Mouse (Mus musculus): ENCODE measurements around the gene Acot13. TPM values are rescaled to one million over a fixed set of nuclear protein-coding genes. Genes with fewer than 3 reads are reported as not detected.
A peak's percentile ranks its signal among the peaks of the same experiment; 100 is the strongest.
"Not testable (repeated sequence)": the region's sequence is repeated elsewhere in the genome, so short reads cannot be mapped to it uniquely, and the experiment has no call there.

Acot13 gene
- polyA plus RNA-seq, 1 experiment from 2014 or later, result 45.6 TPM

DNA sequence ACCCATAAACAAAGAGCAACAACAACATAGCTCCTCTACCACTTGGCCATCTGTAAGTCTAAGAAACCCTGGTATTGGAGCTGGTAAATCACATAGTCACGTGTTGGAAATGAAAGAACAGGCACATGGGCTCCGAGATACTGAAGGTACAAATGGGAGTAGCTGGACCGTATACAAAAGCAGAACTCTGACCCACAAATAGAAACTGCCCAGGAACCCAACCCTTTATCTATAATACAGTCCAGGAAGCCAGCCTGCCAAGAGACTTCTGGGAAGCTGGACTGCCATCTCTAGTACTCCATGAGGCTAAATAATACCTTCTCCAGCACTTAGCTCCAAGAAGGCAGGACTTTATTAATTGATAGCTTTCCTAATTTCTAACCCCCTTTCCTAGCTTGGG lies 21.2 kb upstream of the Acot13 start:
- Histone ChIP-seq H3K27ac (no peak overlapping the region), H3K36me3 (0 out of 2 replicates have a peak, but pooled peaks cover 2% of the 10 kb centered on the region), H3K27me3 (no peaks in the 10 kb centered on the region), H3K4me1 (replicated peaks) (no peaks in the 10 kb centered on the region), H3K9ac (replicated peaks) (no peak overlapping the region), H3K4me2 (replicated peaks) (no peak overlapping the region), H3K9me3 (no peaks in the 10 kb centered on the region), H3K4me3 (replicated peaks) (no peak overlapping the region)
- ATAC-seq, result no peak
- 79% methylated on average over 3 of the region's 3 CpGs for WGBS

DNA sequence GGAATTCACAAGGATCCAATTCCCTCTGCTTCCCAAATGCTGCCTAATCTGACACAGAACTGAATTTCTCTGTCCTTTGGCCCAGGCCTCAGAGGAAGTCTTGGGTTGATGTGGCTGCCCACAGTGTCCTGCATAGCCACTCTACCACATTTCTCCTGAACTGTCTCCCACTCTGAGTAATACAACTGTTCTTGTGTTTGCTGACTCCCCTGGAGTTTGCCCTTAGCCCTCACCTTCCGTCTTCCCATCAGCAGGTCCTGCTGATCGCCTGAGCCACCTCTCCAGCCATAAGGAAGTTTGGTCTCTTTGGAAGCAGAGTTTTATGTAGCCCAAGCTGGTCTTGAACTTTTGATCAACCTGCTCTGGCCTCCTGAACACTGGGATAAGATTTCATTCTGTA lies 20.6 kb upstream of the Acot13 start:
- Histone ChIP-seq H3K9ac (replicated peaks) (no peak overlapping the region), H3K27ac (no peak overlapping the region), H3K9me3 (no peaks in the 10 kb centered on the region), H3K36me3 (no peaks in the 10 kb centered on the region), H3K4me1 (replicated peaks) (no peaks in the 10 kb centered on the region), H3K27me3 (no peaks in the 10 kb centered on the region), H3K4me2 (replicated peaks) (no peak overlapping the region), H3K4me3 (replicated peaks) (no peak overlapping the region)
- 91% methylated on average over 2 of the region's 2 CpGs for WGBS
- ATAC-seq, result no peak

DNA sequence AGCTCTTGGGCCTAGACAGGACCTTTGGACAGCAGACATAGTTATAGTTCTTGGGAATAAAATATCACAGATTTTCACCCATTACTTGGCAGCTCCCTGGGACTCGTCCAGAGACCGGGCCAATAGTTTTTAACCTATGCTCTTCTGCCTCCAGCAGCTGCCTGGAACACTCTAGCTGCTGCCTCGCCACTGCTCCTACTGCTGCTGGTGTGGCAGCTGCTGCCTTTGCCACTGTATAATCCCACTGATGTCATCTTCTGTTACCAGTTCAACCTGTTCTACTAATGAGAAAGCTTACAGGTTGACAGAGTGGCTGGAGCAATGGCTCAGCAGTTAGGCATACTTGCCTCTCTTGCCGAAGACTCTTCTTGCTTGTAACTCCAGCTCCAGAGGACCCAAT lies 18.0 kb upstream of the Acot13 start:
- no peak for ATAC-seq

DNA sequence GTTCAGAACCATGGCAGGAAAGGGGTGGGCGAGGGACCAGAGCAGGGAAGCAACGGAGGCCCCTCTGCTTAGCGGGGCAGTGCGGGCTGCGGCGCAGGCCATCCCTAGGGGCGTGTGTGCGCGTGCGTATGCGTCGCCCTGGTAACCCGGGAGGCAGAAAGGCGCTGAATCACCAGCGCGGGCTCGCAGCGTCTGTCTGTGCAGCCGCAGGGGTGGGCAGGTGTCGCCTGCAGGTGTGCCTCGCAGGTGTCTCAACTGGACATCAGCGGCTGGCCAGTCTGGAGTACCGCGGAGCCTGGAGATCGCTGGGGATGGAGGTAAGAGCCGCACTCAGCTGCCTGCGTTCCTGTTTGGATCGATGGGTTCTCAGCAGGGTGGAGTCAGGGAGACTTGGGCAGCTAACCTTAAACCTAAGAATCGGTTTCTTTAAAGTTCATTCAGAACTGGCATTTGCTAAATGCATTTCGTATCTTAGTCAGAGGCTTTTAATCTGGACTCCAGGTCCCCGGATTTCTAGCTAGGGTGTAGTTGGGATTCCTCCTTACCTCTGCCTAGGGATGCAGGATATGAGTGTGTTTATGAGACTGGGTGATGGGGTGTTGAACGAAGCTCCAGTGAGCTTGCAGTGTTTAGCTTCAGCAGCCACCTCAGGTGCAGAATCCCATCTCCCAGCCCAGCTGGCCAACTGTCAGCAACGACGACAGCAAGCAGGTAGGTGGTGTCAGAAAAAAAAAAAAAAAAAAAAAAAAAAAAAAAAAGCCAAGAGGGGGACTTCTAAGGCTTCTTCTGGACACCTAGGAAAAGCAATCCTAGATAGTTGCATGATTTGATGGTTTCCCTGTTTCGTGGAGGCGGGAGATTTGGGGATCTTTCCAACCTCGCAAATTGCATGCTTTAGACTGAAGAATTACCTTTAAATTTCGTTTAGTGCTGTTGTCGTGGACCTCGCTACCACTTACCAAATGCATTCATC lies 13.9 kb upstream of the Acot13 start, which contains the start of gene D130043K22Rik:
TSS of gene D130043K22Rik (plus strand) at position 153 of the 973 bp plus-strand sequence.
- Histone ChIP-seq H3K9ac (replicated peaks) (peak within 1 kb of the TSS; percentile 67), H3K4me2 (replicated peaks) (peak within 1 kb of the TSS; percentile 86), H3K36me3 (peaks cover 5% of the 10 kb centered on the region; the same call in 1 of the 2 replicates), H3K4me1 (replicated peaks) (peaks cover 18% of the 10 kb centered on the region), H3K9me3 (no peaks in the 10 kb centered on the region), H3K4me3 (replicated peaks) (peak within 1 kb of the TSS; percentile 59), H3K27ac (peak within 1 kb of the TSS; percentile 44; the same call in 1 of the 2 replicates), H3K27me3 (no peaks in the 10 kb centered on the region)
- peak; percentile 98 for ATAC-seq
- WGBS, result 9% methylated on average over 40 of the region's 40 CpGs

More for the DNA sequence above, 18.0 kb upstream of the Acot13 start:
- no peak overlapping the region for H3K27ac ChIP-seq
- no peaks in the 10 kb centered on the region for H3K27me3 ChIP-seq
- H3K9me3 ChIP-seq, result no peaks in the 10 kb centered on the region
- H3K36me3 ChIP-seq, result no peaks in the 10 kb centered on the region
- H3K4me1 ChIP-seq (replicated peaks), result peaks cover 18% of the 10 kb centered on the region
- no peak overlapping the region for H3K4me2 ChIP-seq (replicated peaks)
- no peak overlapping the region for H3K4me3 ChIP-seq (replicated peaks)
- no peak overlapping the region for H3K9ac ChIP-seq (replicated peaks)
- WGBS, result 90% methylated on average over 4 of the region's 4 CpGs

DNA sequence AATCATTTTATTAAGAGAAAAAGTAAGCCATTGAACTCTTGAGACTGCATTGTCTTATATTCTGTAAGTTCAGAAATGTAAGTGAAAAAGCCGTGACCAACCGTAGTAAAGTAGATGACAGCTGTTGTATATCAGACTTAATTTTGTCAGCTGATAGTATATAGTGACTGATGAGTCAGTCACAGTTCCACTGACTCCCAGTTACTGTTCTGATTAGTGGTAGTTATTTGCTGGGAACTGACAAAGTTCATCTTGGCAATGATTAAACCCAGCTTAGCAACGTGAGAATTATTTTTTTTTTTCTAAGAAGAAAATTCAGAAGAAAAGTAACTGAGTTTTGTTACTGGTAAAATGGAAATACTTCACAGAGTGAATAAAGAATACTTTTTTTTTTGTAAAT lies 10.4 kb upstream of the Acot13 start:
- Histone ChIP-seq H3K9ac (replicated peaks) (no peak overlapping the region), H3K27ac (no peak overlapping the region), H3K9me3 (no peaks in the 10 kb centered on the region), H3K27me3 (no peaks in the 10 kb centered on the region), H3K4me2 (replicated peaks) (no peak overlapping the region), H3K4me3 (replicated peaks) (no peak overlapping the region), H3K4me1 (replicated peaks) (peaks cover 18% of the 10 kb centered on the region), H3K36me3 (peaks cover 16% of the 10 kb centered on the region)
- no peak for ATAC-seq
- WGBS, result 97% methylated on average over 3 of the region's 3 CpGs

DNA sequence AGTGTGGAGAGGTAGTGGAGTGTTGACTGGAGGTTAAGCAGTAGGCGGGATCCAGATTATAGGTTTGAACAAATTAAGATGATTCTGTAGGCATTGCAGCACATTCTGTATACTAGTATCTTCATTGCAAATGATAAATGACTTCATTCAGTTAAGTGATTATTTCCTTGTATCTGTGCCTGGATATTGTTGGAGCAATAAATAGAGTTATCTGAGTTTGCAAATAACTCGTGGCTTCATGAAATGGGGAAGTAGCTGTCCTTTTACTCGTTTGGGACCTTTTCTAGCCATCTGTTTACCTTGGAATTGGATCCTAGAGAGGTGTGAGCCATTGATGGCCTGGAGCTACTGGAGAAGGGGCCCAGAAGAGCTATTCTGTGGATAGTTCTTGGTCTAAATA lies 8.5 kb upstream of the Acot13 start:
- H3K4me2 ChIP-seq (replicated peaks), result no peak overlapping the region
- no peak overlapping the region for H3K27ac ChIP-seq
- no peak overlapping the region for H3K9ac ChIP-seq (replicated peaks)
- no peak for ATAC-seq
- 86% methylated on average over 3 of the region's 3 CpGs for WGBS
- H3K36me3 ChIP-seq, result peaks cover 16% of the 10 kb centered on the region
- H3K27me3 ChIP-seq, result no peaks in the 10 kb centered on the region
- no peak overlapping the region for H3K4me3 ChIP-seq (replicated peaks)
- peaks cover 8% of the 10 kb centered on the region for H3K4me1 ChIP-seq (replicated peaks)
- H3K9me3 ChIP-seq, result no peaks in the 10 kb centered on the region

DNA sequence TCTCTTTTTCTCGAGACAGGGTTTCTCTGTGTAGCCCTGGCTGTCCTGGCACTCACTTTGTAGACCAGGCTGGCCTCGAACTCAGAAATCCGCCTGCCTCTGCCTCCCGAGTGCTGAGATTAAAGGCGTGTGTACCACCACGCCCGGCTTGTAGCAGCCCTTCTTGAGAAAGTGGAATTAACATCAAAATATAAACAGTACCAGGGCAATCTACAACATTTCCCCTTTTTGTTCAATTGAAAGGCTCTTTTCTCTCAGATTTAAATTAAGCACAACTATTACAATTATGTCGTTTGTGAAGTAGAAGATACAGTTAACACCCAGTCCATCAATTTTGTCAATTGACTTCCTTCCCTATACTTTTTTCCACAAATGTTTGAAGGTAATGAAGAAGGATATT lies 6.4 kb upstream of the Acot13 start:
- not testable (repeated sequence) for H3K27me3 ChIP-seq; H3K4me2 ChIP-seq (replicated peaks); H3K4me3 ChIP-seq (replicated peaks)

DNA sequence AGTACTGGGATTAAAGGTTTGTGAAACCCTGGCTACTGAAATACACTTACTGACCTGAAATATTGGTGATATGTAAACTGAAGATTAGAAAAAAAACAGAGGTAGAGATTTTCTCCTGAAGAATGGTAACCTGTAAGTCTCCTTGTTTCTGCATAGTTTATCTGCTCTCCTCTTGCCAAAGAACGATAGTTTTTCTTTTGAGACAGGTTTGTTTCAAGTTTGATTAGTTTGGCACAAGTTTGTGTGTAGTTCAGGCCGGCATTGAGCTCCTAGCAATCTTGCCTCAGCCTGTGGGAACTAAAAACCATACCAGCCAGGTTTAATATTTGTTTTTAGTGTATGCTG lies 1.4 kb upstream of the Acot13 start:
- Histone ChIP-seq H3K4me1 (replicated peaks) (peaks cover 35% of the 10 kb centered on the region), H3K9me3 (no peaks in the 10 kb centered on the region), H3K36me3 (0 out of 2 replicates have a peak, but pooled peaks cover 4% of the 10 kb centered on the region), H3K27me3 (no peaks in the 10 kb centered on the region), H3K4me3 (replicated peaks) (peak overlapping the region; percentile 89), H3K27ac (no peak overlapping the region), H3K9ac (replicated peaks) (peak overlapping the region; percentile 91), H3K4me2 (replicated peaks) (peak overlapping the region; percentile 71)
- ATAC-seq, result no peak
- 68% methylated on average over 2 of the region's 2 CpGs for whole genome bisulfite sequencing

More for the DNA sequence above, 6.4 kb upstream of the Acot13 start:
- Histone ChIP-seq H3K36me3 (peaks cover 16% of the 10 kb centered on the region), H3K4me1 (replicated peaks) (peaks cover 22% of the 10 kb centered on the region)
- H3K9me3 ChIP-seq; H3K27ac ChIP-seq; H3K9ac ChIP-seq (replicated peaks); ATAC-seq: not testable (repeated sequence)
- 91% methylated on average over 8 of the region's 8 CpGs for WGBS

DNA sequence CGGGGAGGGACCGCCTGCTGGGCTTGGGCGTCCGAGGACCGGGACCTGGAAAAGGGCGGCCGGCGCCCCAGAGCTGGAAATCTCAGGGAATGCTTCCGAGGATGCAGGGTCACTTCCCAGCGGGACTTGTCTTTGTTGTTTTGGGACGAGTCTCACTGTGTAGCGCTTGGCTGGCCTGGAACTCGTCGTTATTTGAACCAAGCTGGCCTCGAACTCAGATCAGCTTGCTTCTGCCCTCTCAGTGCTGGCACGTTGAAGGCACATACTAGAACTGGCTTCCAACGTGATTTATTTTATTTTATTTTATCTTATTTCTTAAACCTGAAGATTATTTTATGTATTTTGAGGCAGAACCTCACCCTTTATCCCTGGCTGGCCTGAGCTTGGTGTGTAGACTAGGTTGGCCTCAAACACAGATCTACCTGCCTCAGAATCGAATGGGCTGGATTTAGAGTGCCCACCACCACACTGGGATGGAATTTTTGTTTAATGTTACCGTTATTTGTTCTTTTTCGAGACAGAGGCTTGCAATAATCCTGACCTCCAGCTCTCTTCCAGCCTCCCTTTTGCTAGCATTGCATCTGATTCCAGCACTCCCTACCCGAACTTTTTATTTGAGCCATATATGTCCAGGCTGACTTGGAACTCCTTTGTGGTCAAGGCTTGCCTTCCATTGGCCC lies 931 bp upstream of the Acot13 start:
- H3K9me3 ChIP-seq, result no peaks in the 10 kb centered on the region
- H3K4me3 ChIP-seq (replicated peaks), result peak overlapping the region; percentile 89
- ATAC-seq, result peak; percentile 25; the same call in 1 of the 2 replicates
- WGBS, result 5% methylated on average over 21 of the region's 21 CpGs
- peaks cover 35% of the 10 kb centered on the region for H3K4me1 ChIP-seq (replicated peaks)
- H3K4me2 ChIP-seq (replicated peaks), result peak overlapping the region; percentile 71
- peak overlapping the region; percentile 92 for H3K27ac ChIP-seq
- H3K27me3 ChIP-seq, result no peaks in the 10 kb centered on the region
- H3K9ac ChIP-seq (replicated peaks), result peak overlapping the region; percentile 91
- H3K36me3 ChIP-seq, result 0 out of 2 replicates have a peak, but pooled peaks cover 2% of the 10 kb centered on the region

DNA sequence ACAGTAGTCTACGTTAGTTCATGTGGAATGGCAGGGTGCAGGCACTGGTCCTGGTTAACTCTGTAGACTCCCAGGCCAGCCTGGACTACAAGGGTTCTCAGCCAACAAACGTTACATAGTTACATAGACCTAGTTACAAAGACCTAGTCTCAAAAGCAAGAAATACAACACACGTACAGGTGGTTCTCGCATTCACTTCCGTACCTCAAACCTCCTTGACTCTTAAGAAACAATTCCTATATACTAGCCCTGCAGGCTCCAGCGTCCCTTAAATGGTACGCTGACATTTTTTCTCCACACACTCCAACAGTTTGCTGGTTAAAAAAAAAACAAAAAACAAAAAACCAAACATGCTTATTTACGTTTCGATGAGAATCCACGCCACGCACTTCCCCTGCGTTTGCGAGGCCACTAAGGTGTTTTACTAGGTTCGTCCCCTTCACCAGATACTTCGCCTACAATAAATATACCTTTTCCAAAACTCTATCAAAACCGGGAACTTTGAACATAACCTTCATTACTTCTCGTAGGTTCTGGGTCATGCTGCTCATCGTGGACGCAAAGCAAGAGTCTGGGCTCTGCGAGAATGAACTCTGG lies 486 bp downstream of the Acot13 start:
- H3K27ac ChIP-seq, result peak overlapping the region; percentile 25; the same call in 1 of the 2 replicates
- H3K9ac ChIP-seq (replicated peaks), result peak overlapping the region; percentile 91
- no peaks in the 10 kb centered on the region for H3K36me3 ChIP-seq
- H3K4me2 ChIP-seq (replicated peaks), result peak overlapping the region; percentile 71
- H3K9me3 ChIP-seq, result no peaks in the 10 kb centered on the region
- 4% methylated on average over 20 of the region's 20 CpGs for WGBS
- peak overlapping the region; percentile 89 for H3K4me3 ChIP-seq (replicated peaks)
- no peaks in the 10 kb centered on the region for H3K27me3 ChIP-seq
- ATAC-seq, result no peak
- H3K4me1 ChIP-seq (replicated peaks), result peaks cover 35% of the 10 kb centered on the region

DNA sequence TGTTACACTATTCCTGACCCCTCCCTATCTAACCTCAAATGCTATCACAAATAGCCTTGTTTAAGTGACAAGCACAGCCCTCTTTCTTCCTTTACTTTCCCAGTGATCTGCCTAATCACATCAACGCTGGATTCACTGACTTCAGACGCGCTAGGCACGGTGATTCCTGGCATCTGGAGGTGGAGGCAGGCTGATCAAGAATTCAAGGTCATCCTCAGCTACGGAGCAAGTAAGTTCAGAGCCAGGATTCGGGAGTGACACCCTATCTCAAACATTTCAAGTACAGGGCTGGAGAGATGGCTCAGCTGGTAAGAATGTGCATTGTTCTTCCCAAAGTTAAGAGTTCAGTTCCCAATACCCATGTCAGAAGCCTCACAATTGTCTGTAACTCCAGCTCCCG lies 5.2 kb downstream of the Acot13 start:
- Histone ChIP-seq H3K27ac (no peak overlapping the region), H3K4me3 (replicated peaks) (no peak overlapping the region), H3K4me2 (replicated peaks) (no peak overlapping the region), H3K9ac (replicated peaks) (no peak overlapping the region), H3K27me3 (no peaks in the 10 kb centered on the region), H3K36me3 (no peaks in the 10 kb centered on the region), H3K4me1 (replicated peaks) (peaks cover 5% of the 10 kb centered on the region; the same call in 1 of the 2 replicates), H3K9me3 (no peaks in the 10 kb centered on the region)
- ATAC-seq, result no peak
- WGBS, result 83% methylated on average over 7 of the region's 7 CpGs

DNA sequence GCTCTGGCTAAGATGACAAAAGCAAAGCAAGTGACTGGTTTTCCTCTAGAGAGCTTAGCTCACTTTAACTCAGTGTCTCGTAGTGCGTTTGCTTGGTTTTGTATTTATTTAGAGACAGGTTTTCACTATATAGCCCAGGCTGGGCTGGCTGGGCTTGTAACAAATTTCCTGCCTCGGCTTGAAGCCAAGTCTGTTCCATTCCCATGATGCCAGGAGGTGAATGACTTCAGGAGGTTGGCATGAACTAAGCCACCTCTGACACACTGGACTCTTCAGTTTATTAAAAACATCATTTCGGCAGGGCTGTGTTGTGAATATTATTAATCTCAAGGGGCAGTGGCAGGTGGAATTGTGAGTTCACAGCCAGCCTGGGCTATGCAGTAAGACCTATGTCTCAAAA lies 5.8 kb downstream of the Acot13 start:
- 89% methylated on average over 4 of the region's 4 CpGs for WGBS
- Histone ChIP-seq H3K4me3 (replicated peaks) (no peak overlapping the region), H3K9me3 (no peaks in the 10 kb centered on the region), H3K9ac (replicated peaks) (no peak overlapping the region), H3K4me2 (replicated peaks) (no peak overlapping the region), H3K4me1 (replicated peaks) (peaks cover 2% of the 10 kb centered on the region; the same call in 1 of the 2 replicates), H3K27me3 (no peaks in the 10 kb centered on the region), H3K36me3 (no peaks in the 10 kb centered on the region), H3K27ac (no peak overlapping the region)
- ATAC-seq, result no peak

Data from midbrain, embryonic 13.5 days (tissue).